Mouse (Mus musculus): Measurements from ENCODE around the gene Caln1.

The Caln1 gene

GRCm38 (mm10) chr5:130820661-130821060, 451.4 kb downstream of the Caln1 start:
- DNase-seq = no peak

- no peak for DNase-seq
These were observed 456.5 kb downstream of the Caln1 start for GRCm38 (mm10) chr5:130825797-130826196.

DNA sequence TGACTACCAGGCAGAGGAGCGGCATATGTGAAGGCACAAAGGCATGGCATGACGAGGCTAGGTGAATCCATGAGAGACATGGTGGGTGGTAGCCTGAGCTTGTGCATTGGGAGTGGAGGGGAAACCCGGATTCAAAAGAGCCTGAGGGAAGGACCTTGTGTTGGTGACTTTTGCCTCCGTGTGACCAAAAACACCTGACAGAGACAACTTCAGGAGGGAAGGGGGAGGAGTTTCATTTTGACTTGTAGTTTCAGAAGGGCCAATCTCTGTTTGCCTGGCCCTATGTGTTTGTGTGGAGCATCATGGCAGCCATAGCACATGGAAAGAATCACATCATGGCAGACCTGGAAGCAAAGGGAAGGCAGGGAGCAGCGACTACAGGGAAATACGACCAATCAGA, 479.3 kb downstream of the Caln1 start:
- DNase-seq = no peak

DNA sequence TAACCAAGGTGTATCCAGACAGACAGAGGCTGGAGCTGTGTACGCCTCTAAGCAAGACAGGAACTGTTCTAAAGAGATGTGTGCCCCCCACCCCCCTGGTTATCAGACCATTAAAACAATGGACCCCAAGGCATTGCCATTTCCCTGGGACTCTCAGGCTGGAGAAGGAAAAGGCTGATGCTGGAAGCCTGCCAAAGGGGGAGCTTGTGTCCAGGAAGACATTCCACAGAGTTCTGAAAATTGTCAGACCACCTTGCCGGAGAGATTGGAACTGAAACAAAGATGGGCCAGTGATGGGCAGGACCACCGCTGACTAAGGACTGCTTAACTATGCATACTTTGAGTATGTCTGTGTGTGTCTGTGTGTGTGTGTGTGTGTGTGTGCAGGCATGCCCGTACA, 480.4 kb downstream of the Caln1 start:
- DNase-seq = no peak

DNA sequence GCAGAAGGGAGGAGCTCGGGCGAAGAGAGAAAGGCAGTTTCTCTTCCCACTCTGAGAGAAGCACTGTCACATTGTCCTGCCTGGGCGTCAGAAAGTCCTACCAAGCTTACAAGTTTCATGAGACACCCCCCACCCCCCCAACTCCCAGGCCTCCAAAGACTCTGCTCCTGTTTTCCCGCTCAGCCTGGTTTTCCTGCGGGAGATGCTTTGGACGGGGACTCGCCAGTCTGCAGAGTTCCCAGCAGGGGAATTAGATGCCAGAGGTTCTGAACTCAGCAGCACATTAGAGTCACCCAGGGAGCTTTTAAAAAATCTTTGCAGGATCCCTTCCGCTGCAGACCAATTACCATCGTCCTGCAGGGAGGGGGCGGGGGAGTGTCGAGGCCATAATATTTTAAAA, 482.9 kb downstream of the Caln1 start:
- no peak for DNase-seq

DNA sequence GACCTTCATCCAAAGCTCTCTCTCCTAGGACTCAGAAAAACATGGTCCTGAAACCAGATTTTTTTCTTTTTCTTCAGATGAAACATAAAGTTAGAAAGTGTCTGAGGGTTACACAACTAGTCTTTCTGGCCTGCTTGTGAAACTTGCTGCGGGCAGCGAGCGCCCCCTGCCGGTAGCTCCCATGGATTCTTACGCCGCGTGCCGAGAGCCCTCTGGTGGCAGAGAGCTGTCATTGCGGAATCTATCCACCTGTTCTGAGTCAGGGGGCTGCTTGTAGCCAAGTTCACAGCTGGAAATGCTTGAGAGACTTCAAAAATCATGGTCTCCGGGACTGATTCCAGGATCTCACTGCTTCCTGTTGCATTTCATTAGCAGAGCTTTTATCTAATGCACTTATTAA, 484.1 kb downstream of the Caln1 start:
- peak; percentile 69 for DNase-seq

DNA sequence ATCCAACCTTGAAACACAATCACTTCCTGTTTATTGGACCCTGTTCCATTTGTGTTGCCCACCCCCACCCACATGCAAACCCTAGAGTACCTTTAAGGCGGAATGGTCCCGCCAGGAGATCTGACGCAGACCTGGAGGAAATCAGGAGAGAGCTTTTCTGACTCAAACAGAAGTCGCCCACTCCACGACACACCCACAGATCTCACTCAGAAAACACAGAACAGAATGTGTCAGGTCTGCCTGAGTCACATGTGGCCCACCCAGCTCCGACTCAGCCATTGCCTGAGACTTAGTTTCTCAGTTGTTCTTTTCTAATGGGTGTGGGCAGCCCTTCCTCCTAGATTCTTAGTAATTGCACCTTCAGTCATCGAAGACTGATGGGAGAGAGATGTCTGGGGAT, 485.2 kb downstream of the Caln1 start:
- no peak for DNase-seq

DNA sequence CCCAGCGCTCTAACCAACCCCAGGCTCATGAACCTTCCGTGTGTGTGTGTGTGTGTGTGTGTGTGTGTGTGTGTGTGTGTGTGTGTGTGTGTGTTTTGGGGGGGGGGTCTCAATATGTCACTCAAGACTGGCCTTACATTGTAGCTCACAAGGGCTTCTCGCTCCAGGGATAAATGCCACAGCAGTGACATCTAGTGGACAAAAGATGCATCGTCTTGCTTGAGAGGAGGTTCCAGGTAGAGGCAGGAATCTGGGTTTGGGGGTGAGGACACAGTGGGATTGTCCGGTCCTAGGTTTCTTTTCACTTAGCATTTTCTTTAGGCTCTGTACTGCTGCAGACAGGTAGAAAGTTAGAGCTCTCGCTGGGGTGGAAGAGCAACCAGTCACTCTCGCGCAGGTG, 488.9 kb downstream of the Caln1 start:
- DNase-seq = peak; percentile 8

GRCm38 (mm10) chr5:130858706-130859105, 489.5 kb downstream of the Caln1 start:
- DNase-seq = no peak

DNA sequence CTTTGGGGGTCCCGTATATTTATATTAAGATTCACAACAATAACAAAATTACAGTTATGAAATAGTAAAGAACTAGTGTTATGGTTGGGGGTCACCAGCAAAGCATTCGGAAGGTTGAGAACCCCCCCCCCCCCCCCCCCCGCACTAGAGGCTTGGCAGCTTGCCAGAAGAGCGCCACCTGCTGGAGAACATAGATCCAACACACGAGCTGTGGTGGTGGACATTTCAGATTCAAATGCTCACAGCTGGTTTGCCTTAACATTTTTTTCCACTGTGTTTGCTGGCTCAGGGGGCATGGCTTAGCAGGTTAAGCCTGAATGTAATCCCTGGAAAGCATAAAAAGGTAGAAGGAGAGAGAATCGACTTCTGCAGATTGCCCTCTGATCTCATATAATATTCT, 490.5 kb downstream of the Caln1 start:
- no peak for DNase-seq

DNA sequence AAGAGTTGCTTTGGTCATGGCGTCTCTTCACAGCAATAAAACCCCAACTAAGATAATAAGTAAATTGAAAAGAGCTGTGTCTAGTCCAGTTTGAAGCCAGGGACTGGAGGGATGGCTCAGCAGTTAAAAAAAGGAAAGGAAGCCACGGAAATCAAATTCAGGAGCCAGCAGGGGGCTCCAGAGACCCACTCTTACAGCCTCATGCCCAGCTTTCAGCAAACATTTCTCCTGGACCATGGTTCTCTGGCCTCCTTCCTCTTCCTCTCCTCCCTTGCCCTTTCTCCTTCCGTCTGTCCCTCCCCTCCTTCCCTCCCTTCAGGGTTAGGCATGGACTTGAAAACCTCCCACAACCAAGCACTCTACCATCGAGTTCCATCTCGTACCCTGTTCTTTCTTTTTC, 493.0 kb downstream of the Caln1 start:
- no peak for DNase-seq

GRCm38 (mm10) chr5:130869869-130870268, 500.6 kb downstream of the Caln1 start:
- DNase-seq = no peak

- DNase-seq = no peak
These were observed 501.8 kb downstream of the Caln1 start for GRCm38 (mm10) chr5:130871086-130871485.

GRCm38 (mm10) chr5:130875391-130875790, 506.1 kb downstream of the Caln1 start:
- no peak for DNase-seq

DNA sequence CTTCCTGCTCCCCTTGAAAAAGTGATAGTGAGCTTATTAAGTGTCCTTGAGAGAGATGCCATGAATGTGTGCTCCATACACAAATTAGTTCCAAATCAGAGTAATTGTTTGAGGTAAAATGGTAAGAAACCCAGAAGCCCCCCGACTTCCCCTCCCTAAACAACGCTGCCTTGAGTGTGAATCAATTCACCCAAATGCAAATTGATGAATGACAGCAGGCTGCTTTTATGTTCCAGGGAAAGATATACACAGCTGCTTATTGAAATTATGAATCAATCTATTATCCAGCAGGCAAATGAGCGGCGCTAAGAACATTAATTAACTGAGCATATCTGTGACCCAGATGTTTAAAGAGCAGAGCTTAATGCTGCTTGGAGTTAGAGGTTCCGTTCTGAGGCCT, 511.1 kb downstream of the Caln1 start:
- DNase-seq = no peak

- no peak for DNase-seq
These were observed 522.5 kb downstream of the Caln1 start for GRCm38 (mm10) chr5:130891735-130892134.

- DNase-seq = no peak
These were observed 526.7 kb downstream of the Caln1 start for GRCm38 (mm10) chr5:130895991-130896390.

All from thymus, postnatal 14 days (tissue).